Mouse (Mus musculus): ENCODE measurements at regions not wholly inside any gene's neighbourhood (a gene's known extent, or its start where the extent isn't known, plus 50 kb on each side); places are given as distances from the start of the nearest gene placed in this dataset.

- no peak for TF ChIP-seq CTCF (IDR thresholded peaks at IDR 0.05; ENCODE audit: insufficient read depth, low read depth, low read length)
- no peak for TF ChIP-seq POLR2A (IDR thresholded peaks at IDR 0.05; ENCODE audit: insufficient read depth, low read depth, low read length)
Measured at GRCm38 (mm10) chr8:18217192-18217591, 760.9 kb downstream of the Defb40 start.
